Mouse (Mus musculus) testis, adult 2 months (tissue): ENCODE measurements around the gene Gtf3c1. TPM values are rescaled to one million over a fixed set of nuclear protein-coding genes. Genes with fewer than 3 reads are reported as not detected.

Source experiments
- H3K27ac ChIP-seq: fragments of 200-500 bp; 2 replicates; pipeline ENCODE4 v1.5.1; 2012; ENCODE audit warnings: low read depth, low read length; ENCODE audit not compliant: control insufficient read depth, insufficient read depth
- H3K27me3 ChIP-seq: fragments of 200-500 bp; 2 replicates; pipeline ENCODE4 v1.6.1; 2012; ENCODE audit warnings: mild to moderate bottlenecking, low read length, moderate library complexity; ENCODE audit not compliant: control insufficient read depth, insufficient read depth
- H3K36me3 ChIP-seq: fragments of 200-500 bp; 2 replicates; pipeline ENCODE4 v1.6.1; 2012; ENCODE audit warnings: mild to moderate bottlenecking, low read length; ENCODE audit not compliant: control insufficient read depth, insufficient read depth
- H3K4me1 ChIP-seq: fragments of 200-500 bp; 2 replicates; pipeline ENCODE4 v1.6.1; 2012; ENCODE audit warnings: low read length; ENCODE audit not compliant: control insufficient read depth, insufficient read depth
- H3K4me3 ChIP-seq: fragments of 200-500 bp; 2 replicates; pipeline ENCODE4 v1.5.1; 2012; ENCODE audit warnings: low read depth, mild to moderate bottlenecking, low read length, moderate library complexity, mixed read lengths; ENCODE audit not compliant: control insufficient read depth
- CTCF ChIP-seq: fragments of 200-500 bp; IDR thresholded peaks from 2 replicates; pipeline ENCODE4 v1.5.1; 2012; ENCODE audit warnings: low read depth, mild to moderate bottlenecking, inconsistent platforms, low read length, moderate library complexity; ENCODE audit not compliant: control insufficient read depth, insufficient read depth, insufficient replicate concordance
- POLR2A ChIP-seq: fragments of 200-500 bp; IDR thresholded peaks from 2 replicates; pipeline ENCODE4 v1.6.1; 2012; ENCODE audit warnings: low read depth, mild to moderate bottlenecking, inconsistent platforms, low read length, moderate library complexity; ENCODE audit not compliant: control insufficient read depth
- polyA plus RNA-seq: library from polyadenylated mRNA; depleted of rRNA; stranded (reverse); fragments of >200 nt; gene quantifications from 2 replicates; pipeline ENCODE4 v1.2.3, GENCODE M21; 2012

Gene Gtf3c1
- polyA plus RNA-seq, 1 experiment: 35.4 TPM

GRCm38 (mm10) chr7:125702791-125703190, 4.8 kb downstream of the Gtf3c1 start:
- Histone ChIP-seq H3K36me3 (peaks cover 8% of the 10 kb centered on the region), H3K27ac (no peak overlapping the region), H3K4me3 (no peak overlapping the region), H3K27me3 (no peaks in the 10 kb centered on the region), H3K4me1 (peaks cover 2% of the 10 kb centered on the region; the same call in 1 of the 2 replicates)
- TF ChIP-seq POLR2A (no peak), CTCF (no peak)

- no peak overlapping the region for H3K27ac ChIP-seq
Observed at GRCm38 (mm10) chr7:125694056-125694455, 13.5 kb downstream of the Gtf3c1 start.

GRCm38 (mm10) chr7:125690516-125690915, 17.1 kb downstream of the Gtf3c1 start:
- no peak for TF ChIP-seq CTCF
- TF ChIP-seq POLR2A: no peak
- H3K36me3 ChIP-seq: peaks cover 10% of the 10 kb centered on the region

More at GRCm38 (mm10) chr7:125694056-125694455, 13.5 kb downstream of the Gtf3c1 start:
- Histone ChIP-seq H3K36me3 (peaks cover 14% of the 10 kb centered on the region), H3K4me3 (no peak overlapping the region), H3K27me3 (no peaks in the 10 kb centered on the region), H3K4me1 (no peaks in the 10 kb centered on the region)
- no peak for TF ChIP-seq CTCF
- no peak for TF ChIP-seq POLR2A

GRCm38 (mm10) chr7:125679936-125680335, 27.6 kb downstream of the Gtf3c1 start:
- no peak for TF ChIP-seq CTCF
- no peak for TF ChIP-seq POLR2A
- Histone ChIP-seq H3K4me3 (no peak overlapping the region), H3K4me1 (no peaks in the 10 kb centered on the region), H3K27me3 (no peaks in the 10 kb centered on the region), H3K27ac (no peak overlapping the region), H3K36me3 (peaks cover 8% of the 10 kb centered on the region)

More at GRCm38 (mm10) chr7:125690516-125690915, 17.1 kb downstream of the Gtf3c1 start:
- Histone ChIP-seq H3K27me3 (no peaks in the 10 kb centered on the region), H3K4me1 (no peaks in the 10 kb centered on the region), H3K4me3 (no peak overlapping the region), H3K27ac (no peak overlapping the region)

- TF ChIP-seq CTCF (no peak), POLR2A (no peak)
- Histone ChIP-seq H3K27ac (no peak overlapping the region), H3K4me3 (no peak overlapping the region), H3K27me3 (no peaks in the 10 kb centered on the region), H3K36me3 (peaks cover 9% of the 10 kb centered on the region), H3K4me1 (no peaks in the 10 kb centered on the region)
Observed at GRCm38 (mm10) chr7:125678756-125679155, 28.8 kb downstream of the Gtf3c1 start.

GRCm38 (mm10) chr7:125674916-125675315, 32.7 kb downstream of the Gtf3c1 start:
- TF ChIP-seq POLR2A (no peak), CTCF (no peak)
- Histone ChIP-seq H3K4me3 (no peak overlapping the region), H3K36me3 (peaks cover 17% of the 10 kb centered on the region), H3K4me1 (no peaks in the 10 kb centered on the region; the same call in 1 of the 2 replicates), H3K27me3 (no peaks in the 10 kb centered on the region), H3K27ac (no peak overlapping the region)

GRCm38 (mm10) chr7:125671396-125671795, 36.2 kb downstream of the Gtf3c1 start:
- Histone ChIP-seq H3K4me1 (no peaks in the 10 kb centered on the region; the same call in 1 of the 2 replicates), H3K36me3 (peaks cover 20% of the 10 kb centered on the region), H3K27me3 (no peaks in the 10 kb centered on the region), H3K27ac (peak overlapping the region; percentile 22; the same call in 1 of the 2 replicates), H3K4me3 (no peak overlapping the region)
- no peak for TF ChIP-seq CTCF
- TF ChIP-seq POLR2A: no peak

- no peak for TF ChIP-seq POLR2A
- no peak for TF ChIP-seq CTCF
- Histone ChIP-seq H3K27me3 (no peaks in the 10 kb centered on the region), H3K36me3 (peaks cover 18% of the 10 kb centered on the region), H3K4me3 (no peak overlapping the region), H3K4me1 (no peaks in the 10 kb centered on the region; the same call in 1 of the 2 replicates), H3K27ac (no peak overlapping the region)
Observed at GRCm38 (mm10) chr7:125670865-125671264, 36.7 kb downstream of the Gtf3c1 start.
